Mouse (Mus musculus) urinary bladder, postnatal 10 days (tissue): ENCODE results near the gene AC131692.1.

Source experiments
- DNase-seq: peaks from one replicate; pipeline ENCODE4 v3.0.0; 2022; ENCODE audit warnings: low spot score

AC131692.1 gene

DNA sequence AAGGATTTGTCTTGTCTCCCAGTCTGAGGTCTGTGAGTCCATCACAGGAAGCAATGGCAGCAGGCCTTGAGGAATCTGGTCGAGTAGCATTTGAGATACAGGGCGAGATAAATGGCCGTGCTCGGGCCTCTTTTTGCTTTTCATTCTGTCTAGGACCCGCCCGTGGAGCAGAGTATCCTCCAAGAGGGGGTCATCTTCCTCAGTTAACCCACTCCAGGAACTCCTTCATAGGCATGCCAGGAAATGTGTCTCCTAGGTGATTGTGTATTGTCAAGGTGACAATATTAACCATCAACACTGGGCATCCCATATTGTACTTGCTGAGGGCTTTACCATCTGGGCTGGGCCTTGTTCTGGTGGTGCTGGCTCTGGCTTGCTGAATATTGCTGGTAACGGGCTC is at the start of gene AC131692.1:
AC131692.1 (plus strand) TSS at position 301 of the 400 bp plus-strand sequence.
- DNase-seq = no peak

DNA sequence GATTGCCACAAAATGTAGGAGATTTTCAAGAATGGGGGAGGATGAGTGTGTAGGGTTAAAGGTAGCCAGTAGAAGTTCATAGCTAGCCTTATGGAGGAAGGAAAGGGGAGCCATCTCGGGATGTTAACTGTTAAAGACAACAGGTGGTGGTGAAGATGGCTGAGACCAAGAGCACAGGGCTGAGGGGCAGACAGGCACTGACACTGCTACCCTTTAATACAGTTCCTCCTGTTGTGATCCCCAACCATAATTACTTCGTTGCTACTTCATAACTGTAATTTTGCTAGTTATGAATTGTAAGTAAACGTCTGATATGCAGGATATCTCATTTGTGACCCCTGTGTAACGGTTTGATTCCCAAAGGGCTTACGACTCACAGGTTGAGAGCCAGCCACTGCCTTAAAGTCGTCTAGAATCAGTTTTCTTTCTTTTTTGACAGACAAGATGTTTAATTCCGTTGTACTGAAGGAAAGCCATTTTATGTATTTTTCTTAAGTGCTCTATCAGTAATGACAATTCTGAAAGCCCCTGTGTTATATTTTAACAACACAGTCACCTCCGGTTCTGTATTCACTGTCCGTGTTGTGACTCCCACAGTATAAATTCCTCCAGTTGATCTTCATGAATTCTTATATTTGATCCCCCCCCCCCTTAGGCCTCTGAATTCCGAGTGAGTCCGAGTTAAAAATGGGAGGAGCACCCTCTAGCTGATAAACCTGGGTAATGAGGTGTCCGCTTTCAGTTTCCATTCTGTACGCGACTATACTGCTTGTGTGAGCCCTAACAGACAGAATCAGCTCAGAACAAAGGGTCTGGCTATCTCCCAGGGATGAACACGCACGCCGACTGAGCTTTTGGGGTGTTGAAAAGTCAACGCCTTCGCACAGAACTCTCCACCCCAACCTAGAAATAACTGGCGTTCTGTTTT is 48.6 kb upstream of the AC131692.1 start:
- DNase-seq = no peak

- DNase-seq = peak; percentile 70
Measured at GRCm38 (mm10) chr19:6046294-6047153, 47.7 kb upstream of the AC131692.1 start, which contains the start of gene Syvn1. TSS of gene Syvn1 (plus strand) at chr19:6046576.

GRCm38 (mm10) chr19:6047154-6047898 is 46.9 kb upstream of the AC131692.1 start:
- no peak for DNase-seq

DNA sequence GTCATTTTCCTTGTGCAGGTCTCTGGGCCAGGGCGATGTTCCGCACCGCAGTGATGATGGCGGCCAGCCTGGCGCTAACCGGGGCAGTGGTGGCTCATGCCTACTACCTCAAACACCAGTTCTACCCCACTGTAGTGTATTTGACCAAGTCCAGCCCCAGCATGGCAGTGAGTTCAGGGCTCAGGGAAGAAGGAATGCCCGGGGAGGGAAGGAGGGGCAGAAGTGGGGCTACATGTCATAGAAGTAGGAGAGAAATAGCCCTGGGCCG is 46.4 kb upstream of the AC131692.1 start:
- no peak for DNase-seq

DNA sequence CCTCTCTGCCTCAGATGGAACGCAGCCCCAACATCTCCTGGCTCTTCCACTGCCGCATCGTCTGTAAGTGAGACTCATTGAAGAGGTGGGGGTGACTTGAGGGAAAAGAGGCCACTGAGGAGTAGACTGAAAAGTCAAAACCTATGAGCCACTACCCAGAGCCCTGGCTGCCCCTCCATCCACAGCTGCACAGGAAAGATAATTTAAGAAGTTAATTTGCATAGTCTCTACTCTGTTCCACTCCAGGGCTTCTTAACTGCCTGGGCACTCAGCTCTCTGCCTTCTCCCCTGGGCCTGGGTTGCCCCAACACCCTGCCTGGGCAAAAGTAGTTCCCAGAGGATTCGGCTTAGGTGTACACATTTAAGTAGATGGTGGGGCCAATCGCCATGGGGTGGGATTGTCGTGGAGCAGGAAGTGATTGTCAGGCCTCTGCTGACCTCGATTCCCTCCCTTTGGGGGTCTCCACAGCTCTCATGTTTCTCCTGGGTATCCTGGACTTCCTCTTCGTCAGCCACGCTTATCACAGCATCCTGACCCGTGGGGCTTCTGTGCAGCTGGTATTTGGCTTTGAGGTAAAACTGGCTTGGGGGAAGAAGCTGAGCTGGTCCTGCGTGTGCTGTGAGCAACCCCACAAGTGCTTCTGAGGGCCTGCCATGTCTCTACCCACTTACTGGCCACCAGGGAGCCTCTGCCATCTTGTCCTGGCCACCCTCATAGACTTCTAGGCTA is 45.4 kb upstream of the AC131692.1 start:
- no peak for DNase-seq

- DNase-seq = no peak
Measured at GRCm38 (mm10) chr19:6052516-6052915, 41.7 kb upstream of the AC131692.1 start.

GRCm38 (mm10) chr19:6054296-6054695 is 39.9 kb upstream of the AC131692.1 start:
- no peak for DNase-seq

DNA sequence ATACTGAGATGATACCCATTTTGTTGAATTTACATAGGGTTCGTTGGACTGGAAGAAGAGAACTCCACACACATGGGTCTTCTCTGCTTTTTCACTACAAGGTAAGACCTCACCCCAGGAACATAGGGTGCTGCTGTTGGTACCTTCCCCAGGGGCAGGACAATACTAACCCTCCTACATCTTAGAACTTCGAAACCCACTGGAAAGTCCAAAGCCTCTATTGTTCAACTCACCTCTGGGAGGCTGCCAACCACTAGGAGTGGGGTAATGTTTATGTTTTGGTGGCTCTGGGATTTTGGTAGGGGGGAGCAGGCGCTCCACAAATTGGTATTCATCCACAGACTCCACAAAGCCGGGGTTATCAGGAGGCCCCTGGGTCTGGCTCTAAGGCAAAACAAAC is 37.5 kb upstream of the AC131692.1 start:
- DNase-seq = no peak

DNA sequence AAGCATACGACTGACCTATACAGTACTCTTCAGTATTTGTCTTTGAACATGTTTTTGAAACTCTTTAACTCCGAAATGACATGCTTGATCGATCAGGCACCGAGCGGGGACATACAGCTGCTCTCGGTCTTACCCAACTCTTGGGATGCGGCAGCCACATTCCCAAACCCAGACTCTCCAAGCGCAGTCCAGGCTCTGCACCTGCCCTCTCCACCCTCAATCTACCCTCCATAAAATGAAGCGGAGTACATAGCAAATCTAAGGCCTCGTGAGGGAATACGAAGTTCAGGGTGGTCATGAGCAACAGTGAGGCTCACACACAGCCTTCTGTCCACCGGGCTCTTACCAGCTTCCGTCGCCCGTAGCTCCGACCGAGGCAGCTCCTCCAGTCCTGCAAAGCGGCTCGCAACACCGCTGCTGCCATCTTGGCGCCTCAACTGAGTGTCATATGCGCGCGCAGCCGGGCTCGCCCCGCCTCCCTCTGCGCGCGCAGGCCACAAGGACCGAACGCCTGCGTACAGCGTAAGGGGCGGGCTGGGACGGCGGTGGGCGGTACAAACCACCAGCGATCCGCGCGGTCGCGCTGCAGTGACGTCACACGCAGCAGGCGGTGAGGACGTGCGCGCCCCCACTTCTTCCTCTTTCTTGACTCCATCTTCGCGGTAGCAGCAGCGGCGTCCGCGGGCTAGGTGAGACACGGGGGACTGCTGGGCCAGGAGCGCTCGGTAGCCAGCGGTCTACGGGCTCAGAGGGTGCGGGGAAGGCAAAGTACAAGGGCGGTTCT is 36.7 kb upstream of the AC131692.1 start, which contains the start of the genes Mrpl49 and Fau:
Mrpl49 (minus strand) TSS at position 473 of the 784 bp plus-strand sequence.
Fau (plus strand) TSS at position 532 of the 784 bp plus-strand sequence.
- peak; percentile 93 for DNase-seq

DNA sequence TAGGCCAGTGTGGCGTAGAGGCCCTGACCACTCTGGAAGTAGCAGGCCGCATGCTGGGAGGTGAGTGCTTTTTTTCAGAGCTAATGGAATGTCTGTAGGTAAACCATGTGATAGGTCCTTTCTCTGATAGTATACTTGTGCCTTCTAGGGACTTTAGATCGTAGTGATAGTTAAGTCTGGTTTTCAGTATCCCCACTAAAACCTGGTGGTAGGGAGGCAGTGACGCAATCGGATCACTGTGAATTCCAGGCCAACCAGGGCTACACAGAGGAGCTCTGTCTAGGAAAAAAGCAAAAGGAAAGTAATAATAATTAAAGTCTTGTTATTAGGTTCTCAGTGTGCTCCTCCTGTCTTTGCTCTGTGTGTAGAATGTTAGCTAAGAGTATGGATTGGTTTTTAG is 35.7 kb upstream of the AC131692.1 start:
- DNase-seq = no peak

DNA sequence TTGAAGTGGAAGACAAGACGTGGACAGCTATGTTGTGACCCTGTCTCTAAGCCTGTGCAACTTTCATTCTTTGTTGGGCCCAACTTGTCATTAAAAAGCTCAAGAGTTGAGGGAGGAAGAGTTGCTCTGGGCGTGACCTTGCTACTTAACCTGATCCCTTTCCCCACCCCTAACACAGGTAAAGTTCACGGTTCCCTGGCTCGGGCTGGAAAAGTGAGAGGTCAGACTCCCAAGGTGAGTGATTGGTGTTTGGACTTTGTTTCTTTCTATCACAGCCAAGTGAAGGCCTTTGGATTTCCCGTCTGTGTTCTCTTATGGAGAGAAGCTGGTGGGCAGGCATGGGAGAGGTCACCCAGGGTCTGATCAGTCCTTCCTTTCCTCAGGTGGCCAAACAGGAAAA is 35.3 kb upstream of the AC131692.1 start:
- no peak for DNase-seq

GRCm38 (mm10) chr19:6061021-6061533 is 33.1 kb upstream of the AC131692.1 start, which contains the start of gene Znhit2:
TSS of gene Znhit2 (plus strand) at chr19:6061192.
- DNase-seq = peak; percentile 62

- DNase-seq = no peak
Measured at GRCm38 (mm10) chr19:6061641-6062302, 32.4 kb upstream of the AC131692.1 start.

GRCm38 (mm10) chr19:6062418-6062817 is 31.8 kb upstream of the AC131692.1 start:
- no peak for DNase-seq

- DNase-seq = no peak
Measured at GRCm38 (mm10) chr19:6063081-6063480, 31.1 kb upstream of the AC131692.1 start.

- no peak for DNase-seq
Measured at GRCm38 (mm10) chr19:6066571-6066970, 27.6 kb upstream of the AC131692.1 start.

- DNase-seq = no peak
Measured at GRCm38 (mm10) chr19:6067011-6067723, 27.1 kb upstream of the AC131692.1 start.
